Comparison of ENCODE assay signal across 15 mouse cellular contexts in the genomic region with DNA sequence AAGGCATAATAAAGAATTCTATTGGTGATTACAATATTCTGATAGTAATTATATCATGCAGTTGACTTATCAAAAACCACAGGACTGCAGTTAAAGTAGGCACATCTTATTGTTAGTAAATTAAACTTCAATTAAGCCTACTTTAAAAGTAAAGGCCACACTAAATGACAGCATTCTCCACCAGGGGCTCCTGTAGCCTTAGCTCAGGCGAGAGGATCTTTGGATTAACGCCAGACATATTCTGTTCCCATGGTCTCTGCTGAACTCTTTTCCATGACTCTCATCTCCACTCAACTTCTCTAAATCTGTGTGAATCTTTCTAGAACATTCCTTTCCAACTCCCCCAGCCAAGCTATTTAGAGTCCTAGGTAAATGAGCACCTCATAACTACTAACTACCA. TPM values are rescaled to one million over a fixed set of nuclear protein-coding genes. Genes with fewer than 3 reads are reported as not detected.
DNase-seq lines count a peak whose midpoint lies in the region; ATAC-seq and TF ChIP-seq lines count a peak whose summit lies in the region.
"Had no signal": no experiment of that assay in that cellular context is flagged by ENCODE, and none has a peak within 500 bp of the region (broad histone marks: within the 10 kb centered on the region; RNA-seq: fewer than 3 reads in every experiment).

No protein-coding gene starts in this region.

- no peak overlapping the region for H3K4me3 ChIP-seq in heart, postnatal 0 days (ENCODE audit: low read depth, low read length)
- no peak overlapping the region for H3K4me3 ChIP-seq in liver, embryonic 13.5 days (replicated peaks)
- H3K4me3 ChIP-seq: megakaryocyte, embryonic 14.5 days had no signal

- H3K27me3 ChIP-seq in heart, postnatal 0 days (ENCODE audit: control insufficient read depth, insufficient read depth, low read length) = no peaks in the 10 kb centered on the region
- no peaks in the 10 kb centered on the region for H3K27me3 ChIP-seq in liver, embryonic 13.5 days
- H3K27me3 ChIP-seq: megakaryocyte, embryonic 14.5 days had no signal

- ATAC-seq in heart, postnatal 0 days (ENCODE audit: insufficient read depth, low read depth) = peak; percentile 58; the same call in 1 of the 2 replicates
- no peak for ATAC-seq in liver, embryonic 13.5 days (ENCODE audit: low read depth)
- ATAC-seq: hindbrain, embryonic 16.5 days had no signal

- DNase-seq in heart, postnatal 0 days (ENCODE audit: low spot score) = peak; percentile 69
- DNase-seq in heart, adult 11 months = no peak
- DNase-seq in liver, embryonic 13.5 days = no peak
- DNase-seq in liver = no peak
- DNase-seq in Muller cell, postnatal 12 days (ENCODE audit: inconsistent ontology term) = peak; percentile 40
- peak; percentile 16 for DNase-seq in brain, embryonic 14.5 days (ENCODE audit: low read depth)
- no peak for DNase-seq in layer of hippocampus, adult 9-10 months (ENCODE audit: low spot score)
- DNase-seq: adrenal gland, postnatal 25 days; cerebellum, adult 11 months; kidney, postnatal 10 days had no signal

- no peak overlapping the region for H3K9ac ChIP-seq in heart, postnatal 0 days (replicated peaks; ENCODE audit: low read depth, low read length)
- H3K9ac ChIP-seq in liver, embryonic 13.5 days = no peak overlapping the region

- H3K4me1 ChIP-seq in heart, postnatal 0 days (ENCODE audit: control insufficient read depth, insufficient read depth) = peaks cover 4% of the 10 kb centered on the region; the same call in 1 of the 2 replicates
- H3K4me1 ChIP-seq in liver, embryonic 13.5 days (replicated peaks) = peaks cover 40% of the 10 kb centered on the region

- peak; percentile 50 for TF ChIP-seq CTCF in heart, postnatal 0 days (IDR thresholded peaks at IDR 0.05; ENCODE audit: low read depth)
- TF ChIP-seq CTCF in brain, embryonic 14.5 days (IDR thresholded peaks at IDR 0.05; ENCODE audit: borderline replicate concordance, extremely low read depth, insufficient read depth, insufficient read length) = no peak

- peak overlapping the region; percentile 30; the same call in 1 of the 2 replicates for H3K27ac ChIP-seq in heart, postnatal 0 days (ENCODE audit: low read depth)
- H3K27ac ChIP-seq in liver, embryonic 13.5 days = 0 out of 2 replicates have a peak overlapping the region, but pooled peaks have one; percentile 25

- H3K9me3 ChIP-seq in heart, postnatal 0 days (replicated peaks; ENCODE audit: control insufficient read depth, low read length) = no peaks in the 10 kb centered on the region
- no peaks in the 10 kb centered on the region for H3K9me3 ChIP-seq in liver, embryonic 13.5 days (replicated peaks)
- H3K9me3 ChIP-seq: megakaryocyte, embryonic 14.5 days had no signal

- no peak overlapping the region for H3K4me2 ChIP-seq in heart, postnatal 0 days (ENCODE audit: low read depth, low read length)
- no peak overlapping the region for H3K4me2 ChIP-seq in liver, embryonic 13.5 days

- TF ChIP-seq POLR2A in brain, embryonic 14.5 days (IDR thresholded peaks at IDR 0.05; ENCODE audit: borderline replicate concordance, extremely low read depth, insufficient read depth, insufficient read length, poor library complexity, severe bottlenecking) = no peak

- WGBS in heart, postnatal 0 days = 27% methylated on average over 2 of the region's 2 CpGs
- 78% methylated on average over 2 of the region's 2 CpGs for WGBS in liver, embryonic 13.5 days (ENCODE audit: insufficient replicate concordance)

- no peaks in the 10 kb centered on the region for H3K36me3 ChIP-seq in heart, postnatal 0 days (replicated peaks; ENCODE audit: control insufficient read depth, insufficient read depth, low read length)
- peaks cover 7% of the 10 kb centered on the region for H3K36me3 ChIP-seq in liver, embryonic 13.5 days

- no peak for TF ChIP-seq EP300 in heart, postnatal 0 days (IDR thresholded peaks at IDR 0.05; ENCODE audit: low read depth)

RNA-seq across cellular contexts. Expression of a gene that starts 13.8 kb away (rescaled TPM):
- 18.3 and 28.9 TPM in 2 replicates for total RNA-seq in heart, postnatal 0 days (2014; rRNA removed; ENCODE audit: low replicate concordance)
- polyA plus RNA-seq in heart, postnatal 0 days (2015; fragmentation: Nextera tagmentation; extraction: Ambion mirVana) = 6.9 and 7.0 TPM in 2 replicates
- 7.9 and 10.3 TPM in 2 replicates for polyA plus RNA-seq in liver, embryonic 13.5 days (2015; fragmentation: Nextera tagmentation; extraction: Ambion mirVana)
- 10.0 and 10.4 TPM in 2 replicates for polyA plus RNA-seq in brain, embryonic 14.5 days (2012; rRNA removed)

RNA-seq across cellular contexts. Expression of a gene that starts 17.7 kb away (rescaled TPM):
- total RNA-seq in heart, postnatal 0 days (2014; rRNA removed; ENCODE audit: low replicate concordance) = not detected in 2 replicates
- polyA plus RNA-seq in heart, postnatal 0 days (2015; fragmentation: Nextera tagmentation; extraction: Ambion mirVana) = not detected in 2 replicates
- not detected in 2 replicates for polyA plus RNA-seq in liver, embryonic 13.5 days (2015; fragmentation: Nextera tagmentation; extraction: Ambion mirVana)
- not detected in 2 replicates for polyA plus RNA-seq in brain, embryonic 14.5 days (2012; rRNA removed)
- total RNA-seq: granulocyte monocyte progenitor cell, adult 5-6 weeks; liver, adult 2 months had no signal
- polyA plus RNA-seq: hindbrain, embryonic 16.5 days; liver, adult 2 months; small intestine, adult 2 months had no signal

RNA-seq across cellular contexts. Expression of a gene that starts 36.3 kb away (rescaled TPM):
- total RNA-seq in heart, postnatal 0 days (2014; rRNA removed; ENCODE audit: low replicate concordance) = 36.0 and 44.3 TPM in 2 replicates
- polyA plus RNA-seq in heart, postnatal 0 days (2015; fragmentation: Nextera tagmentation; extraction: Ambion mirVana) = 35.7 and 39.9 TPM in 2 replicates
- polyA plus RNA-seq in liver, embryonic 13.5 days (2015; fragmentation: Nextera tagmentation; extraction: Ambion mirVana) = 35.5 and 42.8 TPM in 2 replicates
- 38.8 and 44.9 TPM in 2 replicates for polyA plus RNA-seq in brain, embryonic 14.5 days (2012; rRNA removed)

Comparison
In these comparisons a context has a peak if more than half of its experiments do, and no peak if none do; other contexts are left out.
1. DNase-seq: peak in heart, postnatal 0 days (single experiment), Muller cell, postnatal 12 days (single experiment) and brain, embryonic 14.5 days (single experiment); none in heart, adult 11 months (single experiment), liver, embryonic 13.5 days (single experiment), liver (single experiment) and layer of hippocampus, adult 9-10 months (single experiment).